Mouse (Mus musculus) lung, adult 18-20 months (tissue): ENCODE measurements around the gene Ifi35.
A peak's percentile ranks its signal among the peaks of the same experiment; 100 is the strongest.
"Not testable (repeated sequence)": the region's sequence is repeated elsewhere in the genome, so short reads cannot be mapped to it uniquely, and the experiment has no call there.

Source experiments
- DNase-seq, 2 experiments: peaks; one replicate each; pipeline ENCODE4 v3.0.0; 2022; ENCODE audit warnings: mixed read lengths in 2 of 2

The Ifi35 gene

DNA sequence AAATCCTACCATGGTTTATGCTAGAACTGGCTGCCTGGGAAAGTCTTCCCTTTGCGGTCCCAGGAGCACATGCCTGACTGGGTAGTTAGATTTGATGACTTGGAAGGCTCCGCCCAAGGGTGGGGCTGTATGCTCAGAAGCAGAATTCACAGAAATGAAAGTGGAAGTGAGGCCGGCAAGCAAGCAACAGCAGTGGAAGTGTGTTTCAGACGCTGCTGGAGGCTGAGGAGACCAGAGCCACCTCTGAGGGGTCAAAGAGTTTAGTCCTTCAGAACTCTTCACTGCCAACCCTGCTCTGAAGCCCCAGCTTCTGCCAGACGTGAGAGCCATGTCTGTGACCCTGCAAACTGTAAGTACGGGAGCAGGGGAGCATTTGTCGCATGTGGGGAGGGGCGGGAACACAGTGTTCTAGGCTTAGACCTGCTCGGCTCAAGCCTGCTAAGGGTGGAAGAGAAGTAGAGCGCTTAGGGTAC, at the start of gene Ifi35:
Gene Ifi35, plus strand, starts transcription at position 134 of the 473 bp plus-strand sequence.
- DNase-seq, result peak; percentile 91 to 93

DNA sequence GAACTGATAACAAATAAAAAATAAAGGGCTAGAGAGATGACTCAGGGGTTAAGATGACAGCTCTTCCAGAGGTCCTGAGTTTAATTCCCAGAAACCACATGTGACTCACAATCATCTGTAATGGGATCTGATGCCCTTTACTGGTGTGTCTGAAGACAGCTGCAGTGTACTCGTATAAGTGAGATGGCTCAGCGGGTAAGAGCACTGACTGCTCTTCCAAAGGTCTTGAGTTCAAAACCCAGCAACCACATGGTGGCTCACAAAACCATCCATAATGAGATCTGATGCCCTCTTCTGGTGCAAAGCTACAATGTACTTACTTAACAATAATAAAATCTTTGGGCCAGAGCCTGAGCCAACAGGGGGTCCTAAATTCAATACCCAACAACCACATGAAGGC, 32.9 kb upstream of the Ifi35 start:
- DNase-seq, result no peak

DNA sequence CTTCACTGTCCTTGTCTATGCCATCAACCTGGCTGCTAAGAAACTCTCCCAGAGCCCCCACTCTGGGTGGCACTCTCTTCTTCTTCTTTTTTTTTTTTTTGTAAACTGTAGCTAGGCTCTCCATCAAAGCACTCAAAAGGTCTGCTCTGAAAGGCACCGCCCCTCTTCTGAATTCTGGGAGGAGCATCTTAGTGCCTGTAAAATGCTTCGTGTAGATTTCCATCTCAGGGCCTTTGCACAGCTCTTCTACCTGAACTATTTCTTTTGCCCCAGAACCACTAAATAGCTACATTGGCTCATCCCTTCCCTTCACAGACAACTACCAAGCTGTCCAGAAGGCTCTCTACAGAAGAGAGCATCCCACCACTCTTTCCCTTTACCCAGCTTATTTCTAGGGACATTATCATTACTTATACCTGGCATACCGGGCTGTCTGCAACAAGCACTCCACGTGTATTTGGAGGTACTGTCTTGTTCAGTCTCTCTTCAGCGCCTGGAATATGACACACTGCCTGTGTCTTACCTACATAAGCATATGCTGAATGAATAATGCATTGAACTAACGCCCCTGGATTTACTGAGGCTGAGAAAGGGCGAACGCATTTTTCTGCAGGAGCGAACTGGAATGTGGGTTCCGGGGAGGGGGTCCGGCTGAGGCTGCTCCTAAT, 31.6 kb upstream of the Ifi35 start:
- DNase-seq, result peak in 1 of 2 experiments; percentile 15

DNA sequence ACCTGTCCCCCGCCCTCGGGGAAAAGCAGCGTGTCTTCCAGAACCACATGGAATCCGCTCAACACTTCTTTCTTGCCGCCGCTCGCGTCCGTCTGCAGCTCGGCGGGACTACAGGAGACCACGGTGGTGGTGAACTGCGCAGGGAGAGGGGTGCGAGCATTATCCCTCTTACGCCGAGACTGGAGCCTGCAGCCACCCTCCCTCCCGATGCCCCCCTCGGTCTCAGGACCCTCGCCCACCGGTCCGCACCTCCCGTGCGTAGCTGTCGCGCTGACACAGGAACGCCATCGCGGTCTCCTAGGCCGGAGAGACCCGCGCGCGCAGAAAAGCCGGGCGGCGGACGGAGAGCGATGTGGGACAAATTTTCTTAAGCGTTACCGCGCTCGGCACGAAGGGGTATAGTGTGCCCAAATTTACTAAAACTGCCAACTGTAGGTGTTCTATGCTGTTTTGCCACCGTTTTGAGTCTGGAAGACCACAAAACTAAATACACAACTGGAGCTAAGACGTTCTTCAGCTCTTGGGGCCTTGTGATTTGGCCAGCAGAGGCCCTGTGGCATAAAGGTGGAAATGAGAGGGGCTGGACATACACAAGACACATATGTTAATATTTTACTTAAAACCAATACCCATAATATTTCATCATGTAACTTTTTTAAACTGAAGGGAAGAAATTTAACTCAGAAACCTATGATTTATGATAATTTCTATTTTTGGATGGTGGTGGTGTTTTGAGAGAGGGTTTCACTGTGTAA, 30.9 kb upstream of the Ifi35 start, which contains the start of gene Aarsd1:
Gene Aarsd1, minus strand, starts transcription at position 515 of the 755 bp plus-strand sequence.
- peak; percentile 86 for DNase-seq

GRCm38 (mm10) chr11:101418991-101419390, 29.2 kb upstream of the Ifi35 start:
- no peak for DNase-seq

GRCm38 (mm10) chr11:101419610-101420009, 28.6 kb upstream of the Ifi35 start:
- no peak for DNase-seq

DNA sequence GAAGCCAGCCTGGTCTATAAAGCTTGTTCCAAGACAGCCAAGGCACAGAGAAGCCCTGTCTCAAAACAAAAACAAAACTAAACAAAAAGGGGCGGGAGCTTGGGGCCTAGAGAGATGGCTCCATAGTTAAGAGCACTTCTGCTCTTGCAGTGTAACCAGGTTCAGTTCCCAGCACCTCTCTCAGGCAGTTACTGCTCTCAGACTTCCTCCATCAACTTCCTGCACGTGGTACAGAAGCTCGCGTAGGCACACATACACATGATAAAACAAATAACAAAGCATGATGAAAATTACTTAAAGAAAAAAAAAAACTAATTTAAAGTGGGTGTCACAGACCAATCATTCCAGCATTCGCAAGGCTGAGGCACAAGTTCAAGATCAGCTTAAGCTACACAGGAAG, 28.1 kb upstream of the Ifi35 start:
- DNase-seq, result no peak

- DNase-seq, result peak in 1 of 2 experiments; percentile 20
Observed at GRCm38 (mm10) chr11:101424105-101424851, 23.9 kb upstream of the Ifi35 start, which contains the start of gene Gm27029. TSS of gene Gm27029 (minus strand) at chr11:101424796.

- DNase-seq, result peak; percentile 98 to 99
Observed at GRCm38 (mm10) chr11:101424925-101425813, 23.0 kb upstream of the Ifi35 start, which contains the start of the genes Rundc1 and Ptges3l. TSS of gene Rundc1 (plus strand) at chr11:101425085. TSS of gene Ptges3l (minus strand) at chr11:101425333.

GRCm38 (mm10) chr11:101426165-101426564, 22.0 kb upstream of the Ifi35 start:
- DNase-seq, result no peak

GRCm38 (mm10) chr11:101431327-101431726, 16.9 kb upstream of the Ifi35 start:
- no peak for DNase-seq

GRCm38 (mm10) chr11:101433396-101433795, 14.8 kb upstream of the Ifi35 start:
- DNase-seq, result no peak

- no peak for DNase-seq
Observed at GRCm38 (mm10) chr11:101435831-101436230, 12.4 kb upstream of the Ifi35 start.

DNA sequence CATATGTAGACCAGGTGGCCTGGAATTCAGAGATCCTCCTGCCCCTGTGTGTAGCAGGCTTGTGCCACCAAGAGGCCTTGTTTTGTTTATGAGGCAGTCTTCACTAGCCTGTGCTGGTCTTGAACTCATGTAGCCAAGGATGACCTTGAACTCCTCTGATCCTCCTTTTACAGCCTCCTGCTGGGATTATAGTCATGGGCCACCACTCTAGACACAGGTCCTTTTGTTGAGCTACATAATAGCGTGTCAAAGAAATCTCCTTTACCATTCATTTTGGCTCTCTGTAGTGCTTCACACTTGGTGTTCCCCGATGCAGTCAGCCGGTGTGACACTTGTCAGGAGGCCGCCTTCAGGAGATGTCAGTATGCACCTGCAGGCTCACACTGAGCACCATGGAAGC, 11.3 kb upstream of the Ifi35 start:
- DNase-seq, result no peak

- not testable (repeated sequence) for DNase-seq
Observed at GRCm38 (mm10) chr11:101438006-101438405, 10.2 kb upstream of the Ifi35 start.

DNA sequence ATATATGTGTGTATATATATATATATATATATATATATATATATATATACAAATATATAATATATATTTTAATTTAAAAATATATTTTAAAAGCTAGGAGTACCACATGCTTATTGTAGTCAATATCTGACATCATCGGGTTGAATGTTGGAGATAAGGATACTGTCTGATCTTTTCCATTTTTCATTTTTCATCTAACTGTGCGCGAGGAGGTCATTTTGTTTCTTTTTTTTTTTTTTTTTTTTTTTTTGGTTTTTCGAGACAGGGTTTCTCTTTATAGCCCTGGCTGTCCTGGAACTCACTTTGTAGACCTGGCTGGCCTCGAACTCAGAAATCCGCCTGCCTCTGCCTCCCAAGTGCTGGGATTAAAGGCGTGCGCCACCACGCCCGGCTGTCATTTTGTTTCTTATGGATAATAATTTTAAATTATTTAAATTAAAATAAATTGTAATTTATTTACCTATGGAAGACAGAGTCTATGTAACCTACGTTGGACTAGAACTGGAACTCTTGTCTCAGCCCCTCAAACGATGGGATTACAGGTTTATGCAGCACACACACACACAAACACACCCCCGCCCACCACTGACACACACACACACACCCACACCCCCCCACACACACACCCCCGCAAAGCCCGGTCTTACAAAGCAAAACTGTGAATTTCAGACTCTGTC, 6.6 kb upstream of the Ifi35 start:
- not testable (repeated sequence) for DNase-seq

- peak; percentile 99 for DNase-seq
Observed at GRCm38 (mm10) chr11:101442127-101442693, 6.0 kb upstream of the Ifi35 start, which contains the start of gene Rpl27. TSS of gene Rpl27 (plus strand) at chr11:101442298.

DNA sequence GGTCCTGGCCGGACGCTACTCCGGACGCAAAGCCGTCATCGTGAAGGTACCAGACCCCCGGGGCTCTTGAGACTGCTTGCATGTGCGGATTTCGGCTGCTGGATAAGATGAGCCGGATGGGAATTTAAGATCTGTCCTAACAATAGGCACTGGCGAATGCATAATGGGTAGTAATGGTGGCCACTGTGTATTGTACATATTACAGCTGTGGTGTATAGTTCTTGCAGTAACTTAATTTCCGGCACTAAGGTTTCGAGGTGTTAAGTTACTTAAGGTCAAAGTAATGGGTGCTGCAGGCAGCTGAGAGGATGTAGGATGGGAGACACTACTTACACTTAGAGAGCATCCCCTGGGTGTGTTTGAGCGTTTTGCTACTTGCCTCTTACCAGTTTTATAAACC, 5.4 kb upstream of the Ifi35 start:
- DNase-seq, result no peak

GRCm38 (mm10) chr11:101446319-101446718, 1.9 kb upstream of the Ifi35 start:
- DNase-seq, result no peak

DNA sequence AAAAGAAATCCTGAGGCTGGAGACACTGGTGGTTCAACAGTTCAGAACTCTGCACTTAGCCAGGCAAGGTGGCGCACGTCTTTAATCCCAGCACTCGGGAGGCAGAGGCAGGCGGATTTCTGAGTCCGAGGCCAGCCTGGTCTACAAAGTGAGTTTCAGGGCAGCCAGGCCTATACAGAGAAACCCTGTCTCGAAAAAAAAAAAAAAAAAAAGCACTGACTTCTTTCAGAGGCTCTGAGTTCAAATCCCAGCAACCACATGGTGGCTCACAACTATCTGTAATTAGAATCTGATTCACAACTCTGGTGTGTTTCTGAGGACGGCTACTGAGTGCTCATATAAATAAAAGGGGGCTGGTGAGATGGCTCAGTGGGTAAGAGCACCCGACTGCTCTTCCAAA, 1.3 kb upstream of the Ifi35 start:
- DNase-seq, result not testable (repeated sequence)

GRCm38 (mm10) chr11:101447786-101448185, 421 bp upstream of the Ifi35 start:
- no peak for DNase-seq
